In genomic region chr1:162549615-162550283, GRCm38 (mm10) we compare ENCODE assay signal across 9 mouse cellular contexts. TPM values are rescaled to one million over a fixed set of nuclear protein-coding genes. Genes with fewer than 3 reads are reported as not detected.
DNase-seq lines count a peak whose midpoint lies in the region; ATAC-seq and TF ChIP-seq lines count a peak whose summit lies in the region.
"Had no signal": no experiment of that assay in that cellular context is flagged by ENCODE, and none has a peak within 500 bp of the region (broad histone marks: within the 10 kb centered on the region; RNA-seq: fewer than 3 reads in every experiment).

No protein-coding gene starts in this region.

- no peaks in the 10 kb centered on the region for H3K27me3 ChIP-seq in heart, postnatal 0 days (ENCODE audit: control insufficient read depth, insufficient read depth, low read length)
- H3K27me3 ChIP-seq in lung, embryonic 14.5 days (ENCODE audit: insufficient read depth, low read length), result no peaks in the 10 kb centered on the region
- H3K27me3 ChIP-seq: midbrain, embryonic 12.5 days had no signal

- H3K4me1 ChIP-seq in heart, postnatal 0 days (ENCODE audit: control insufficient read depth, insufficient read depth), result peaks cover 9% of the 10 kb centered on the region; the same call in 1 of the 2 replicates
- 0 out of 2 replicates have a peak, but pooled peaks cover 5% of the 10 kb centered on the region for H3K4me1 ChIP-seq in lung, embryonic 14.5 days (ENCODE audit: insufficient read depth)

- H3K9ac ChIP-seq in heart, postnatal 0 days (replicated peaks; ENCODE audit: low read depth, low read length), result no peak overlapping the region
- no peak overlapping the region for H3K9ac ChIP-seq in lung, embryonic 14.5 days
- H3K9ac ChIP-seq: midbrain, embryonic 12.5 days had no signal

- H3K9me3 ChIP-seq in heart, postnatal 0 days (replicated peaks; ENCODE audit: control insufficient read depth, low read length), result no peaks in the 10 kb centered on the region
- no peaks in the 10 kb centered on the region for H3K9me3 ChIP-seq in lung, embryonic 14.5 days (ENCODE audit: low read depth, low read length)
- H3K9me3 ChIP-seq: midbrain, embryonic 12.5 days had no signal

- DNase-seq in heart, postnatal 0 days (ENCODE audit: low spot score), result peak; percentile 66
- DNase-seq in heart, postnatal 25 days (ENCODE audit: low spot score), result no peak
- DNase-seq in B cell, adult 2 months, result peak; percentile 39 to 42
- DNase-seq in R1 (ENCODE audit: low read depth, low spot score), result peak; percentile 70
- peak; percentile 78 for DNase-seq in lung, embryonic 14.5 days
- no peak for DNase-seq in layer of hippocampus, postnatal 14 days (ENCODE audit: low spot score in 2 of 2)
- DNase-seq in gastrocnemius, postnatal 4 days (ENCODE audit: low spot score in 2 of 2), result no peak
- no peak for DNase-seq in spleen, adult 18-20 months

- intact Hi-C loops in heart, postnatal 25 days (cut with DNase I), result loop anchor here (1.0 to 10.0 kb wide), 3 partner anchors 20 to 1375 kb away; partner anchors contain the start of gene Scyl3

- H3K4me3 ChIP-seq in heart, postnatal 0 days (ENCODE audit: low read depth, low read length), result no peak overlapping the region
- no peak overlapping the region for H3K4me3 ChIP-seq in lung, embryonic 14.5 days (ENCODE audit: low read depth, low read length)

- no peak overlapping the region for H3K4me2 ChIP-seq in heart, postnatal 0 days (ENCODE audit: low read depth, low read length)
- H3K4me2 ChIP-seq in lung, embryonic 14.5 days, result no peak overlapping the region

- no peak overlapping the region for H3K27ac ChIP-seq in heart, postnatal 0 days (ENCODE audit: low read depth)
- H3K27ac ChIP-seq in lung, embryonic 14.5 days (ENCODE audit: low read depth), result no peak overlapping the region

- peaks cover 15% of the 10 kb centered on the region for H3K36me3 ChIP-seq in heart, postnatal 0 days (replicated peaks; ENCODE audit: control insufficient read depth, insufficient read depth, low read length)
- H3K36me3 ChIP-seq in lung, embryonic 14.5 days (ENCODE audit: insufficient read depth), result peaks cover 20% of the 10 kb centered on the region

- TF ChIP-seq EP300 in heart, postnatal 0 days (IDR thresholded peaks at IDR 0.05; ENCODE audit: low read depth), result no peak

- 68% methylated on average over 5 of the region's 5 CpGs for WGBS in heart, postnatal 0 days
- 69% methylated on average over 5 of the region's 5 CpGs for WGBS in lung, embryonic 14.5 days

- ATAC-seq in heart, postnatal 0 days (ENCODE audit: insufficient read depth, low read depth), result no peak
- no peak for ATAC-seq in lung, embryonic 14.5 days (ENCODE audit: insufficient read depth)

- TF ChIP-seq CTCF in heart, postnatal 0 days (IDR thresholded peaks at IDR 0.05; ENCODE audit: low read depth), result peak; percentile 74
- TF ChIP-seq CTCF in lung, embryonic 14.5 days (IDR thresholded peaks at IDR 0.05; ENCODE audit: low read depth), result peak; percentile 76

RNA-seq across cellular contexts. Expression of gene Mettl13, which starts 1.4 kb away (rescaled TPM):
- total RNA-seq in heart, postnatal 0 days (2014; rRNA removed; ENCODE audit: low replicate concordance), result 10.0 and 12.4 TPM in 2 replicates
- polyA plus RNA-seq in heart, postnatal 0 days (2015; fragmentation: Nextera tagmentation; extraction: Ambion mirVana), result 6.3 and 7.0 TPM in 2 replicates
- total RNA-seq in heart, postnatal 25 days (2021), result 1 to 10 TPM; 4.1 to 5.7 TPM
- 19.8 and 20.9 TPM in 2 replicates for polyA plus RNA-seq in lung, embryonic 14.5 days (2014; fragmentation: Nextera tagmentation; extraction: Ambion mirVana)
- 10 to 100 TPM; 12.0 to 15.6 TPM for total RNA-seq in layer of hippocampus, postnatal 14 days (2021)
- 10 to 100 TPM in 1 of 2 experiments, 1 to 10 TPM in 1; 8.5 to 10.4 TPM for total RNA-seq in gastrocnemius, postnatal 4 days (2021)

RNA-seq across cellular contexts. Expression of gene Vamp4, which starts 20.6 kb away (rescaled TPM):
- 4.1 and 8.3 TPM in 2 replicates for total RNA-seq in heart, postnatal 0 days (2014; rRNA removed; ENCODE audit: low replicate concordance)
- 26.4 and 32.2 TPM in 2 replicates for polyA plus RNA-seq in heart, postnatal 0 days (2015; fragmentation: Nextera tagmentation; extraction: Ambion mirVana)
- total RNA-seq in heart, postnatal 25 days (2021), result 10 to 100 TPM; 19.9 to 24.0 TPM
- 48.3 and 48.4 TPM in 2 replicates for polyA plus RNA-seq in lung, embryonic 14.5 days (2014; fragmentation: Nextera tagmentation; extraction: Ambion mirVana)
- 10 to 100 TPM; 80.3 to 83.1 TPM for total RNA-seq in layer of hippocampus, postnatal 14 days (2021)
- 10 to 100 TPM; 30.6 to 34.6 TPM for total RNA-seq in gastrocnemius, postnatal 4 days (2021)

Comparison
In these comparisons a context has a peak if more than half of its experiments do, and no peak if none do; other contexts are left out.
1. DNase-seq: peak in heart, postnatal 0 days (single experiment), B cell, adult 2 months (2 of 2), R1 (single experiment) and lung, embryonic 14.5 days (single experiment); none in heart, postnatal 25 days (single experiment), layer of hippocampus, postnatal 14 days (0 of 2), gastrocnemius, postnatal 4 days (0 of 2) and spleen, adult 18-20 months (0 of 2).